Mouse (Mus musculus): ENCODE data around the gene Erv3.

DNA sequence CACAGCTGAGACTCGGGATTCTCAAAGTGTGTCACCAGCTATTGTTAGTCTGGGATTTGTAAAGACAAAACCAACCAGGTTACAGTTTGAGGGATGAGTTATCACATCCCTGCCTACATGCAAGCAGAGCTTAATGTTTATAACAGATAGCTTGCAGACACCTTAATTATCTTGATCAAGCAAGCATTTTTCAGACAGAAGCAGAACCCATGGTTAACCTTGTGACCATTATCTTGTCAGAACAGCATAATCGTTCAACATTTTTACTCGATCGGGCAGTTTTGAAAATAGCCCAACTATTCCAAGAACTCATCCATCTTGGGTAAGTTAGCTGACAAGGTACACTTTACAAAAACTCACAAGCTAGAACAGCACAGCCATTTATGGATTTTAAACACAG lies 5.8 kb downstream of the Erv3 start:
- TF ChIP-seq BHLHE40 (IDR thresholded peaks at IDR 0.05; ENCODE audit: low read depth, low read length) (no peak), CHD2 (IDR thresholded peaks at IDR 0.05; ENCODE audit: low read length) (no peak)
